ENCODE assay signal across 8 mouse cellular contexts in the genomic region with DNA sequence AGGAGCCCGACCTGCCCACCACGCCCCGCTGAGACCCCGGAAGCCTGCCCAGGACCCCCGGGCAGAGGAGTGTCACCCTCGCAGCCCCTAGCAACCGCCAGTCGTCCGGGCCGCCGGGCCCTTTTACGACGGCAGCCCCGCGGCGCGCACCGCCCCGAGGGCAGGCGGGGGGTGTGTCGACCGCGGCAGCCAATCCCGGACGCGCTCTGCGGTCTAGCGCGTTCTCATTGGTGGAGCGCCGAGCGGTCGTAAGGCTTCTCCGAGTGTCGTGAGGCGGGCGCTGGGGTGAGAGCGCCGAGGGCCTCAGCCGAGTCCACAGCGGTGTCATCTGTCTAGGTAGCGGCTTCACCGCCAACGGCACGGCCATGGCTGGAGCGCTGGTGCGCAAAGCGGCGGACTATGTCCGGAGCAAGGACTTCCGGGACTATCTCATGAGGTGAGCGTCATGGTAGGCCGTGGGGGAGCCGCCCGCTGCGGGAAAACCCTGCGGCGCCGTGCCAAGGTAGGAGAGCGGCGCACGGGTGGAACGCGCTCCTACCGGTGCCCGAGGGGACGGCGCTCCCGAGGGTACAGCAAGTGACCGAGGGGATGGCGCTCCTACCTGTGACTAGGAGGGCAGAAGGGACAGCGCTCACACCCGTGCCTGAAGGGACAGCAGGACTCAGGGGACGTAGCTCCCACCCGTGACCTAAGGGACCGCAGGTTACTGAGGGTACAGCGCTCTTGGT. TPM values are rescaled to one million over a fixed set of nuclear protein-coding genes. Genes with fewer than 3 reads are reported as not detected.
DNase-seq lines count a peak whose midpoint lies in the region; ATAC-seq and TF ChIP-seq lines count a peak whose summit lies in the region.

No protein-coding gene starts in this region.

- H3K4me2 ChIP-seq in embryonic facial prominence, embryonic 15.5 days (replicated peaks), result peak overlapping the region; percentile 98
- H3K4me2 ChIP-seq in kidney, embryonic 15.5 days, result peak overlapping the region; percentile 90

- under 1% methylated on average over 77 of the region's 77 CpGs for WGBS in bone marrow, adult 2 months
- under 1% methylated on average over 77 of the region's 77 CpGs for WGBS in embryonic facial prominence, embryonic 15.5 days
- WGBS in heart, embryonic 10.5 days, result 2% methylated on average over 77 of the region's 77 CpGs
- 0% methylated on average over 74 of the region's 77 CpGs for WGBS in kidney, embryonic 15.5 days

- DNase-seq in 416B (ENCODE audit: low read depth), result peak; percentile 95
- peak; percentile 97 for DNase-seq in heart, embryonic 10.5 days (ENCODE audit: low spot score)
- DNase-seq in liver, result peak; percentile 96
- DNase-seq in spleen, postnatal 4 days (ENCODE audit: low spot score in 2 of 2), result peak; percentile 95 to 97

- peak overlapping the region; percentile 79 for H3K9ac ChIP-seq in embryonic facial prominence, embryonic 15.5 days
- peak overlapping the region; percentile 81 for H3K9ac ChIP-seq in kidney, embryonic 15.5 days

- no peak for TF ChIP-seq CTCF in bone marrow, adult 2 months (IDR thresholded peaks at IDR 0.05; ENCODE audit: control insufficient read depth, insufficient read depth, low read length)

- H3K27ac ChIP-seq in bone marrow, adult 2 months (ENCODE audit: control insufficient read depth, insufficient read depth, low read depth, low read length, poor library complexity), result peak overlapping the region; percentile 79
- H3K27ac ChIP-seq in embryonic facial prominence, embryonic 15.5 days (replicated peaks), result peak overlapping the region; percentile 91
- peak overlapping the region; percentile 98 for H3K27ac ChIP-seq in heart, embryonic 10.5 days
- peak overlapping the region; percentile 95 for H3K27ac ChIP-seq in kidney, embryonic 15.5 days

- TF ChIP-seq POLR2A in bone marrow, adult 2 months (IDR thresholded peaks at IDR 0.05; ENCODE audit: borderline replicate concordance, control insufficient read depth, low read depth, low read length), result peak; percentile 89

- no peaks in the 10 kb centered on the region for H3K9me3 ChIP-seq in embryonic facial prominence, embryonic 15.5 days (replicated peaks)
- H3K9me3 ChIP-seq in heart, embryonic 10.5 days, result no peaks in the 10 kb centered on the region
- H3K9me3 ChIP-seq in kidney, embryonic 15.5 days (replicated peaks), result no peaks in the 10 kb centered on the region

- peak overlapping the region; percentile 86 for H3K4me3 ChIP-seq in bone marrow, adult 2 months (replicated peaks; ENCODE audit: control insufficient read depth, low read depth, low read length)
- H3K4me3 ChIP-seq in embryonic facial prominence, embryonic 15.5 days (replicated peaks), result peak overlapping the region; percentile 91
- H3K4me3 ChIP-seq in heart, embryonic 10.5 days, result peak overlapping the region; percentile 76
- peak overlapping the region; percentile 79 for H3K4me3 ChIP-seq in kidney, embryonic 15.5 days (replicated peaks)

- ATAC-seq in embryonic facial prominence, embryonic 15.5 days (ENCODE audit: insufficient number of reproducible peaks, low FRiP score, low TSS enrichment, low read depth), result peak; percentile 99
- ATAC-seq in kidney, embryonic 15.5 days (replicated peaks; ENCODE audit: low FRiP score), result peak; percentile 98
- peak; percentile 95 for ATAC-seq in monocyte, adult 5-6 weeks (replicated peaks; ENCODE audit: insufficient number of reproducible peaks, low FRiP score, low TSS enrichment, poor library complexity, severe bottlenecking)

- H3K36me3 ChIP-seq in embryonic facial prominence, embryonic 15.5 days, result no peaks in the 10 kb centered on the region
- no peaks in the 10 kb centered on the region for H3K36me3 ChIP-seq in heart, embryonic 10.5 days
- H3K36me3 ChIP-seq in kidney, embryonic 15.5 days, result no peaks in the 10 kb centered on the region

- H3K4me1 ChIP-seq in bone marrow, adult 2 months (ENCODE audit: control insufficient read depth, insufficient read depth, low read length), result no peaks in the 10 kb centered on the region; the same call in 1 of the 2 replicates
- peaks cover 15% of the 10 kb centered on the region for H3K4me1 ChIP-seq in embryonic facial prominence, embryonic 15.5 days
- H3K4me1 ChIP-seq in heart, embryonic 10.5 days, result 0 out of 2 replicates have a peak, but pooled peaks cover 12% of the 10 kb centered on the region
- peaks cover 18% of the 10 kb centered on the region for H3K4me1 ChIP-seq in kidney, embryonic 15.5 days

- H3K27me3 ChIP-seq in embryonic facial prominence, embryonic 15.5 days, result no peaks in the 10 kb centered on the region
- peaks cover 20% of the 10 kb centered on the region; the same call in 1 of the 2 replicates for H3K27me3 ChIP-seq in heart, embryonic 10.5 days (ENCODE audit: insufficient read depth, poor library complexity, severe bottlenecking)
- no peaks in the 10 kb centered on the region for H3K27me3 ChIP-seq in kidney, embryonic 15.5 days

RNA-seq across cellular contexts. Expression of gene Mpc1, which starts 1.0 kb away (rescaled TPM):
- 26.7 and 40.1 TPM in 2 replicates for polyA plus RNA-seq in bone marrow, adult 2 months (2011; ENCODE audit: insufficient read depth, insufficient read length, low replicate concordance, missing spikeins)
- 159 and 161 TPM in 2 replicates for polyA plus RNA-seq in embryonic facial prominence, embryonic 15.5 days (2015; fragmentation: Nextera tagmentation; extraction: Ambion mirVana)
- polyA plus RNA-seq in heart, embryonic 10.5 days (2016; fragmentation: Nextera tagmentation; extraction: Ambion mirVana), result 96.2 and 144 TPM in 2 replicates
- 165 and 179 TPM in 2 replicates for polyA plus RNA-seq in kidney, embryonic 15.5 days (2015; fragmentation: Nextera tagmentation; extraction: Ambion mirVana)
- 48.2 to 112 TPM (median 78.5 TPM) in 3 replicates for total RNA-seq in monocyte, adult 5-6 weeks (2017)

RNA-seq across cellular contexts. Expression of gene Sft2d1, which starts 27.2 kb away (rescaled TPM):
- polyA plus RNA-seq in bone marrow, adult 2 months (2011; ENCODE audit: insufficient read depth, insufficient read length, low replicate concordance, missing spikeins), result 11.9 and 17.9 TPM in 2 replicates
- polyA plus RNA-seq in embryonic facial prominence, embryonic 15.5 days (2015; fragmentation: Nextera tagmentation; extraction: Ambion mirVana), result 60.6 and 72.1 TPM in 2 replicates
- polyA plus RNA-seq in heart, embryonic 10.5 days (2016; fragmentation: Nextera tagmentation; extraction: Ambion mirVana), result 79.4 and 85.3 TPM in 2 replicates
- polyA plus RNA-seq in kidney, embryonic 15.5 days (2015; fragmentation: Nextera tagmentation; extraction: Ambion mirVana), result 77.8 and 81.4 TPM in 2 replicates
- total RNA-seq in monocyte, adult 5-6 weeks (2017), result 69.2 to 137 TPM (median 73.1 TPM) in 3 replicates

RNA-seq across cellular contexts. Expression of gene Ccr6, which starts 47.8 kb away (rescaled TPM):
- not detected in 2 replicates for polyA plus RNA-seq in bone marrow, adult 2 months (2011; ENCODE audit: insufficient read depth, insufficient read length, low replicate concordance, missing spikeins)
- polyA plus RNA-seq in embryonic facial prominence, embryonic 15.5 days (2015; fragmentation: Nextera tagmentation; extraction: Ambion mirVana), result 0.37 TPM in 1 of 2 replicates, not detected in the other
- not detected in 2 replicates for polyA plus RNA-seq in heart, embryonic 10.5 days (2016; fragmentation: Nextera tagmentation; extraction: Ambion mirVana)
- not detected in 2 replicates for polyA plus RNA-seq in kidney, embryonic 15.5 days (2015; fragmentation: Nextera tagmentation; extraction: Ambion mirVana)
- 8.5 to 10.9 TPM (median 9.5 TPM) in 3 replicates for total RNA-seq in monocyte, adult 5-6 weeks (2017)

RNA-seq across cellular contexts. Expression of gene Prr18, which starts 53.6 kb away (rescaled TPM):
- not detected in 2 replicates for polyA plus RNA-seq in bone marrow, adult 2 months (2011; ENCODE audit: insufficient read depth, insufficient read length, low replicate concordance, missing spikeins)
- polyA plus RNA-seq in embryonic facial prominence, embryonic 15.5 days (2015; fragmentation: Nextera tagmentation; extraction: Ambion mirVana), result 0.35 and 1.2 TPM in 2 replicates
- 0.07 and 0.11 TPM in 2 replicates for polyA plus RNA-seq in heart, embryonic 10.5 days (2016; fragmentation: Nextera tagmentation; extraction: Ambion mirVana)
- 0.30 and 0.42 TPM in 2 replicates for polyA plus RNA-seq in kidney, embryonic 15.5 days (2015; fragmentation: Nextera tagmentation; extraction: Ambion mirVana)
- total RNA-seq in monocyte, adult 5-6 weeks (2017), result 0.10 TPM in 1 of 3 replicates, not detected in the others

Comparison
In these comparisons a context has a peak if more than half of its experiments do, and no peak if none do; other contexts are left out.
1. Peak in every context shown above with its lines: DNase-seq, ATAC-seq, H3K4me3 ChIP-seq and H3K27ac ChIP-seq.